Mouse (Mus musculus) gastrocnemius, adult 18-20 months (tissue): Measurements from ENCODE around the gene Matk. TPM values are rescaled to one million over a fixed set of nuclear protein-coding genes. Genes with fewer than 3 reads are reported as not detected.
A peak's percentile ranks its signal among the peaks of the same experiment; 100 is the strongest.

Experiments used
- DNase-seq: peaks from one replicate; pipeline ENCODE4 v3.0.0; 2021; ENCODE audit warnings: low spot score
- total RNA-seq, 2 experiments: library from RNA; stranded (reverse); gene quantifications; 2 replicates each; pipeline ENCODE4 v1.2.3; 2021

Matk gene
- total RNA-seq, 2 experiments from 2014 or later: not detected

GRCm38 (mm10) chr10:81242021-81242420 lies 10.7 kb upstream of the Matk start:
- DNase-seq: no peak

DNA sequence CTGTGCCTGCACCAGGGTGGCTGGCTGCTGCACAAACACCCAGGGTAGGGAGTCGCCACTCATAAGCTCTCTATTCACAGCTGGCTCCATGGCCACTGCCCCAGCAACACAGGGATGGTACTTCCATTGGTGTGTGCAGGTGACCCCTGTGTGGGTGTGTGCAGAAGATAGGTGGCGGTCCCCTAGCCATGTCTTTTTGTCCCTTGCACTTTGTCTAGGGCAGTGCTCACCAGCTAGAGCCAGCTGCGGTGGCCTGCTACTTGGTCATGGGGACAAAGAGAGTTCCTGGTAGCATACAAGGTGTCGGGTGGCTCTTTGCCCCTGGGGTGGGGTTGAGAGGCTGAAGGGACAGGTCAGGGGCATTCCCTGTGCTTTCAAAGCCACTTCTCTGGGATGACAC lies 8.6 kb upstream of the Matk start:
- no peak for DNase-seq

DNA sequence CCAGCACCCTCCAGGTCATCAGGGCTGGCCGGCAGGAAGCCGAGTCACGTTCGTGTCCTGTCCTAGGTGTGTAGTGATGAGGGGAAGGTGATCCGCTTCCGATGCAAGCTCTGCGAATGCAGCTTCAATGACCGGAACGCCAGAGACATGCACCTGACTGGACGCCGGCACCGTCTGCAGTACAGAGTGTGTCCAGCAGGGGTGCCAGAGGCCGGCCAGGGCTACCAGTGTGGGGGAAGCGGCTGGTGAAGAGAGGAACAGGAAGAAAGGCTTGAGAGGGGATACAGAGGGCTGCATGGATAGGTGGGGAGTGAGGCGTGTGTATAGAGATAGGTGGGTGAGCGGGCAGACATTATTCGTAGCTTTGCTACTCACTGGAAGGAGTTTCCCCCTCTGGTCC lies 8.1 kb upstream of the Matk start:
- DNase-seq: peak; percentile 77

DNA sequence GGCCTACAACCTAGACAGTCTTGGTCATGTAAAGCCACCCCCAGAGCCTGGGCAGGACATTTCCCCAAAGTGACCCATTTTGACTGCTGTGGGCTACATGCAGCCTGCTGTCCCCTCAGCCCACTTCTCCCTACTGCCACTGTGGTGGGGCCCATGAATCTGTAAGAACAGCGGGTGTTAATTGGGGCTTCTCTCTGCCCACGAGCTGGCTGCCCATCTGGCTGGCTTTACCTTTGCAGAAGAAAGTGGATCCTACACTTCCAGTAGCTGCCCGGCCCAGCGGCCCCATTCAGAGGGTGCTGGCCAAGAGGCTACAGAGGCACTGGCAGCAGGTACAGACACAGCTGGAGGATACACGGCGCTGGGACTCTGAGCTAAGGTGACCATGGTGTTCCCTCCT lies 7.6 kb upstream of the Matk start:
- DNase-seq: no peak

DNA sequence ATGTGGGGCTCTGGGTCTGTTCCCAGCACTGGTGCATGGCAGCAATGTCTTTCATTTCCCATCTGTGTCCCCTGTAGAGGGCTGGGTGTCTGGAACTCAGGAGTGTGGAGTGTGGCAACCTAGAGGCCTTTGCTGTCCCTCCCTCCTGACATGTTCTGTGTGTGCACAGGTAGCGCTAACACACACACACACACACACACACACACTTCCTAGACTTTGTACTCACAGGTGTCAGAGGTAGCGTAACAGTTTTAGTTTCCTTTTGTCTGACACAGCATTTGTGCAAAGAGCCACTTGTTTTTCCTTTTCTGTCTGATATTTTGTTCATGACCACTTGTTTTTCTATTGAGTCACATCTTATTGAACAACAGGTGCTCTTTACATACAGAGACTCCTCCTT lies 4.9 kb upstream of the Matk start:
- no peak for DNase-seq

- DNase-seq: no peak
These were observed 3.3 kb upstream of the Matk start for GRCm38 (mm10) chr10:81249442-81249841.

- DNase-seq: no peak
These were observed 2.2 kb downstream of the Matk start for GRCm38 (mm10) chr10:81254886-81255285.

- no peak for DNase-seq
These were observed 4.7 kb downstream of the Matk start for GRCm38 (mm10) chr10:81257158-81258039.

GRCm38 (mm10) chr10:81259225-81259884 lies 6.6 kb downstream of the Matk start:
- DNase-seq: no peak

DNA sequence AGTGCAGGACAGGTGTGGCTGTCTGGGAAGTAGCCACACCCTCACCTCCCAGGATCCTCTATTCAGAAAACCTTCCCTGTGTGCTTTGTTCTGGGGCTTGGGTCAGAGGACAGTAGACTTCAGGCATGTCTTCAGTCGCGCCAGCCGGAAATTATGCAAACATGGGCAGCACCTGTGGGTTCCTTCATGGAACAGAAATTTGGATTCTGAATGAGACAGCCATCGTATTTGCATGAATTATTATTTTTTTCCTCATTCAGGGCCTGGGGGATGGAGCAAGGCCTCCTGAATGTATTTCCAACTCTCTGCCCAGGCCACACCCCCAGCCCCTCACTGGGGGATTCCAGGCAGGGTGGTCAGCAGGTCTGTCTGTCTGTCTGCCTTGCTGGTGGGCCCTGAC lies 8.3 kb downstream of the Matk start:
- no peak for DNase-seq

DNA sequence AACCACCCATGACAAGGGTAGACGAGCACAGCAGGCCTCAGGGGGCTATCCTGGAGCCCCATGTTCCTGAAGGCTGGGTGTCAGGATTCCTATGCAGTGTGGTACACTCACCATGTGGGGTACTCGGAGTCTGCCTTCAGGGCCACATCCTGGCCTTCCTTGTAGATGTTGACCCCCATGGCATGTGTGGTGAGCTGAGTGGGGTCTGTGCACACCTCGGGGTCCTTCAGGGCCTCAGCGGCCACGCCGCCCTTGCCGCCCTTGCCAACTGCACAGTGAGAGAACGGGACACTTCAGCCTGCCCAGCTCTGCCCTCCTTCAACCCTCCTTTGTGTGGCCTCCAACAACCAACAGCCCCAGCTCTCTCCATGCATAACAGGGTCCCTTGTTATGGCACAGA lies 12.8 kb downstream of the Matk start:
- DNase-seq: no peak

DNA sequence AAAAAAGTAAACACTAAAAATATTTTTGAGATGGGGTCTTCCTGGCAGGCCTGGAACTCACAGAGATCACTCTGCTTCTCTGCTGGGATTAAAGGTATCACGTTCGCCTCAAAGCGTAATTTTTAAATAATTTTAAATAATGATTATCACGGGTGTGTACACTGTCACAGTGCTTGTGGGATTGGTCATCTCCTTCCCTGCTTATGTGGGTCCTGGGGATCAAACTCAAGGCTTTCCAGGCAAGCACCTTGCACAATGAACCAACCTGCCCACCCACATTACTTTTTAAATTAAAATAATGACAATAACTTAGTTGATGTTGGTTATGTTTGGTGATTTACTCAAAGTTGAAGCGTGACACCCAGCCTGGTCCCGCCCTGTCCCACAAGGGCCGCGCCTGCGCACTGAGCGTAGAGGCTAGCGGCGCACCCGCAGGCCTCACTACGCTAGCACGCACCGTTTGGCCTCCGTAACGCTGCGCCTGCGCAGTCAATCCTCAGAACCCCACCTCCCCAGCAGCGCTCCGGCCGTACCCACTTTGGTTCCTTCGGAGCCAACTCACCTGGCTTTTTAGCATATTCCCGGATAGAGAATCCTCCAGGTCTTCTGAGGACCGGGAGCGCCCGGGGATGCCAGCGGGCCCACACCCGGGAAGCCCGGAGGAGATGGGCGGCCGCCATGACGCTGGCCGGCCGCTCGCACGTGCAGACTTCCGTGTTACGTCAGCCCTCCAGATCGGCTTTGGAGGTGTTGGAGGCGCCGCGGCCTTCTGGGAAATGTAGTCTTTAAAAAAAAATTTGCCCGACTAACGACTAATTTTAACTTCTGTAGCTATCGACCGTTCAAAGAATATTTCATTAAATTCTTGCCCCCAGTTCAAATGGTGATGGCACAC lies 13.7 kb downstream of the Matk start, which contains the start of the genes Mrpl54 and Apba3:
Gene Mrpl54 (minus strand): TSS at position 724 of the 895 bp plus-strand sequence.
Gene Apba3 (plus strand): TSS at position 750 of the 895 bp plus-strand sequence.
- DNase-seq: peak; percentile 95

- peak; percentile 94 for DNase-seq
These were observed 15.3 kb downstream of the Matk start for GRCm38 (mm10) chr10:81268056-81268455.

GRCm38 (mm10) chr10:81268643-81269412 lies 16.1 kb downstream of the Matk start:
- no peak for DNase-seq

GRCm38 (mm10) chr10:81272356-81272755 lies 19.6 kb downstream of the Matk start:
- DNase-seq: no peak

GRCm38 (mm10) chr10:81273842-81274241 lies 21.1 kb downstream of the Matk start:
- no peak for DNase-seq

GRCm38 (mm10) chr10:81277676-81278075 lies 24.9 kb downstream of the Matk start:
- DNase-seq: no peak

DNA sequence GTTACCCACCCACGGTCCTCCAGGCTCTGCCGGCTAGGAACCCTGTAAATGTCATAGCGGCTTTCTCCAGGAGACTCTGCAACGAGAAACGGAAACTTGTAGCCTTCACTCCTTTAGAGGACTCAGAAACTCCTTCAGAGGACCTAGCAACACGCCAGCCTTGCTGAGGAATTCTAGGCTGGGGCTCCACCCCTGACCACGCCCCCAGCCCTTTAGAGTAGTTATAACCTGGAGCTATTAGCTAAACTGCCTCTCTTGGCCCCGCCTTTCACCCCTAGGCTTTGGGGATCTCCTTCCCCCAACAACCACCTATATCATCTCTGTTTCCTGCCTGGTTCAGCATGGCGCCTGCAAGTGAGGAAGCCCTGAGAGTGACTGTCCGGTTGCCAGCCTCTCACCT lies 26.8 kb downstream of the Matk start:
- no peak for DNase-seq

GRCm38 (mm10) chr10:81284189-81284588 lies 31.5 kb downstream of the Matk start:
- DNase-seq: no peak

DNA sequence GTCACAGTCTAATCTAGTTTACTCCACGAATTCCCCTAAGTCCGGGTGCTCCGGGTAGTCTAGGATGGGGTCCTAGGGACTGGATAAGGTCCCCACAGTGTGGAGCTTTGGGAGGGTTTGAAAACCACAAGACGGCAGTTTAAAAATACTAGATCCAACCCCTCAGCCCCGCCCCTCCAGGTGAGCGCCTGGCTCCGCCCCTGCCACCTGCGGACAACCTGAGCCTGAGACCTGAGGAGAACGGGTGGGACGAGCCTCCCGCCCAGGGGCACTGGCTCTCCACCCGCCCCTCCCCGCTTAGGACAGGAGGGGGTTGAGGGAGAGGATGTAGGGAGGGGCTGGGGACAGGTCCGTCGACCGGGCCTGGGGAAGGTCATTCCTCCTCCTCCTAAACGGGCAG lies 32.0 kb downstream of the Matk start:
- no peak for DNase-seq
